Mouse (Mus musculus): ENCODE measurements around the gene Mgat5. TPM values are rescaled to one million over a fixed set of nuclear protein-coding genes. Genes with fewer than 3 reads are reported as not detected.
A peak's percentile ranks its signal among the peaks of the same experiment; 100 is the strongest.

The Mgat5 gene
- polyA plus RNA-seq, 1 experiment, result 2.4 TPM

- no peaks in the 10 kb centered on the region for H3K27me3 ChIP-seq (replicated peaks)
- TF ChIP-seq FLI1 (IDR thresholded peaks at IDR 0.05; ENCODE audit: low read length) (no peak), GATA1 (IDR thresholded peaks at IDR 0.05; ENCODE audit: borderline replicate concordance, low read length) (no peak)
- H3K4me3 ChIP-seq (replicated peaks), result no peak overlapping the region
- H3K4me1 ChIP-seq, result peaks cover 30% of the 10 kb centered on the region
- H3K36me3 ChIP-seq (replicated peaks; ENCODE audit: low read length), result peaks cover 56% of the 10 kb centered on the region
- H3K9me3 ChIP-seq, result no peaks in the 10 kb centered on the region
Observed at GRCm38 (mm10) chr1:127270273-127271020, 65.6 kb downstream of the Mgat5 start.

GRCm38 (mm10) chr1:127271156-127271555 is 66.3 kb downstream of the Mgat5 start:
- TF ChIP-seq GATA1 (IDR thresholded peaks at IDR 0.05; ENCODE audit: borderline replicate concordance, low read length) (no peak), FLI1 (IDR thresholded peaks at IDR 0.05; ENCODE audit: low read length) (no peak)
- H3K4me3 ChIP-seq (replicated peaks), result no peak overlapping the region
- H3K9me3 ChIP-seq, result no peaks in the 10 kb centered on the region
- peaks cover 63% of the 10 kb centered on the region for H3K36me3 ChIP-seq (replicated peaks; ENCODE audit: low read length)
- no peaks in the 10 kb centered on the region for H3K27me3 ChIP-seq (replicated peaks)
- peaks cover 27% of the 10 kb centered on the region for H3K4me1 ChIP-seq

DNA sequence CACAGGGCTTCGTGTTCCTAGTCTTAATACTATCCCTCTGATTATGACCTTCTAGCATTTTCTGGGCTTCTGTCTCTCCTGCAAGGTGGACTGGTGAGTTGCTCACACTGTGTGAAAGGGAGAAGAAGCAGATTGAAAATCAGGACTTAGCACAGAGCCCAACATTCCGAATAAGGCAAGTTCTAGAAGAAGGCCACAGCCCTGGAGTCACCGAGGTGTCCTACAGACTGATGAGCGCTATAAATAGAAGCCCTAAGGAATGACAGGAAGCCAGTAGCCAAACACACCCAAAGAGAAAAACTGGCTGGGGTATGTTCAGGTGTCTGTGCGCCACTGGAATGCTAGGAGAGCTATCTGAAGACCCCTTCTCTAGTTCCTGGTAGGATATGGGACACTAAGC is 68.5 kb downstream of the Mgat5 start:
- Histone ChIP-seq H3K27me3 (replicated peaks) (no peaks in the 10 kb centered on the region), H3K36me3 (replicated peaks; ENCODE audit: low read length) (peaks cover 66% of the 10 kb centered on the region), H3K4me1 (peaks cover 26% of the 10 kb centered on the region), H3K4me3 (replicated peaks) (no peak overlapping the region), H3K9me3 (no peaks in the 10 kb centered on the region)
- no peak for TF ChIP-seq FLI1 (IDR thresholded peaks at IDR 0.05; ENCODE audit: low read length)
- TF ChIP-seq GATA1 (IDR thresholded peaks at IDR 0.05; ENCODE audit: borderline replicate concordance, low read length), result no peak

GRCm38 (mm10) chr1:127275572-127276324 is 70.9 kb downstream of the Mgat5 start:
- H3K9me3 ChIP-seq, result no peaks in the 10 kb centered on the region
- H3K4me3 ChIP-seq (replicated peaks), result no peak overlapping the region
- TF ChIP-seq GATA1 (IDR thresholded peaks at IDR 0.05; ENCODE audit: borderline replicate concordance, low read length) (no peak), FLI1 (IDR thresholded peaks at IDR 0.05; ENCODE audit: low read length) (no peak)

DNA sequence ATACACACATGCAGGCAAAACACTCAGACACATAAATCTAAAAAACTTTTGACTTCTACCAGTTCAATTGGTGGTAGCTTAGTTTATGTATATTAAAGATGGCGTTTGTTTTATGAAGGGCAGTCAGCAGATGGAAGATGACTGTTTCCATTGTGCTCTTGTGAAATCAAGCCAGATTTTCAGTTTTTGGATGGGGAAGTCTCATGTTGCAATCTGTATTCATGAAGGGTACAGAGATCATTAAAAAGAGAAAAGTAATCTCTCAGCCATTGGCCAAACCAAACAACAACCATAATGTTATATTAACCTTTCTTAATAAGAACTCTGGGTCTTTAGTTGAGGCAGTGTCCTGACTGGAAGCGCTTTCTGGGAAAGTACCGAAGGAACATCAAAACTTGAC is 73.3 kb downstream of the Mgat5 start:
- peaks cover 69% of the 10 kb centered on the region for H3K36me3 ChIP-seq (replicated peaks; ENCODE audit: low read length)
- H3K27me3 ChIP-seq (replicated peaks), result no peaks in the 10 kb centered on the region
- H3K4me3 ChIP-seq (replicated peaks), result no peak overlapping the region
- H3K4me1 ChIP-seq, result peaks cover 5% of the 10 kb centered on the region; the same call in 1 of the 2 replicates
- H3K9me3 ChIP-seq, result no peaks in the 10 kb centered on the region
- no peak for TF ChIP-seq FLI1 (IDR thresholded peaks at IDR 0.05; ENCODE audit: low read length)
- TF ChIP-seq GATA1 (IDR thresholded peaks at IDR 0.05; ENCODE audit: borderline replicate concordance, low read length), result no peak

More at GRCm38 (mm10) chr1:127275572-127276324, 70.9 kb downstream of the Mgat5 start:
- H3K36me3 ChIP-seq (replicated peaks; ENCODE audit: low read length), result peaks cover 76% of the 10 kb centered on the region
- no peaks in the 10 kb centered on the region for H3K27me3 ChIP-seq (replicated peaks)
- peaks cover 19% of the 10 kb centered on the region for H3K4me1 ChIP-seq

DNA sequence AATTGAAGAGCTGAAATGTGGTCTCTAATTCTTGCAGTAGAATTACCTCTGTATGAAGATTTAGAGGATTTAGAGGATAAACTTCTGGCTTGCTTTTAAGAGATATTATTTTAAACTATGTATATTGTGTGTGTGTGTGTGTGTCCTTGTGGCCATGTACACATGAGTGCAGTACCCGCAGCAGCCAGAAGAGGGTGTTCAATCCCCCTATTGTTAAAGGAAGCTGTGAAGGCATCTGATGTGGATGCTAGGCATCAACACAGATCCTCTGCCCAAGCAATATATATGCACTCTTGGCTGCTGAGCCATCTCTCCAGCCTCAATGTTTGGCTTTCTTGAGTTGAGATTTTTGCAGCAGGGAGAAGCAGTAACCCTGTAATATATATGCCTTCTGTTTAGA is 75.4 kb downstream of the Mgat5 start:
- Histone ChIP-seq H3K36me3 (replicated peaks; ENCODE audit: low read length) (peaks cover 60% of the 10 kb centered on the region), H3K4me1 (peaks cover 8% of the 10 kb centered on the region), H3K4me3 (replicated peaks) (no peak overlapping the region), H3K27me3 (replicated peaks) (no peaks in the 10 kb centered on the region), H3K9me3 (no peaks in the 10 kb centered on the region)
- TF ChIP-seq GATA1 (IDR thresholded peaks at IDR 0.05; ENCODE audit: borderline replicate concordance, low read length) (no peak), FLI1 (IDR thresholded peaks at IDR 0.05; ENCODE audit: low read length) (no peak)

DNA sequence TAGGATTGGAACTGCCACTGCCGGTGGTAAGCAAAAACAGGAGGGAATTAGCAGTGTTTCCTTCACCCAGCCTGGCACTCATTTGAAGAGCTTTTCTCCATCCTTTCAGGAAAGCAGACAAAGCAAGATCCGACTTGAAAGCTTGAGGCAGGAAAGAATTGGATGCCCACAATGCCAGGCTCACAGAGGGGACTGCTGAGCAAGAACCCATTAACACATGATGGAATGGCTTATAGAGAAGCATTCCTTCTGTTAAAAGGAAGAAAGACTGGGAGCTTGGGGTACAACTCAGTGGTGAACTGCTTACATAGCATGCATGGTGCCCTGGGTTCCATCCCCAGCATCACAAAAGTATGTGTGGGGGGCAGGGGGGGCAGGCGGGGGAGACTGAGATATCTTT is 80.2 kb downstream of the Mgat5 start:
- H3K27me3 ChIP-seq (replicated peaks), result no peaks in the 10 kb centered on the region
- peaks cover 24% of the 10 kb centered on the region for H3K4me1 ChIP-seq
- H3K36me3 ChIP-seq (replicated peaks; ENCODE audit: low read length), result peaks cover 45% of the 10 kb centered on the region
- TF ChIP-seq GATA1 (IDR thresholded peaks at IDR 0.05; ENCODE audit: borderline replicate concordance, low read length) (no peak), FLI1 (IDR thresholded peaks at IDR 0.05; ENCODE audit: low read length) (no peak)
- no peak overlapping the region for H3K4me3 ChIP-seq (replicated peaks)
- H3K9me3 ChIP-seq, result no peaks in the 10 kb centered on the region

GRCm38 (mm10) chr1:127287505-127287904 is 82.7 kb downstream of the Mgat5 start:
- no peak for TF ChIP-seq FLI1 (IDR thresholded peaks at IDR 0.05; ENCODE audit: low read length)
- TF ChIP-seq GATA1 (IDR thresholded peaks at IDR 0.05; ENCODE audit: borderline replicate concordance, low read length), result no peak
- no peak overlapping the region for H3K4me3 ChIP-seq (replicated peaks)
- peaks cover 39% of the 10 kb centered on the region for H3K36me3 ChIP-seq (replicated peaks; ENCODE audit: low read length)
- no peaks in the 10 kb centered on the region for H3K9me3 ChIP-seq
- H3K4me1 ChIP-seq, result peaks cover 49% of the 10 kb centered on the region
- H3K27me3 ChIP-seq (replicated peaks), result no peaks in the 10 kb centered on the region

- H3K4me1 ChIP-seq, result peaks cover 63% of the 10 kb centered on the region
Observed at GRCm38 (mm10) chr1:127290879-127291278, 86.1 kb downstream of the Mgat5 start.

GRCm38 (mm10) chr1:127291721-127292120 is 86.9 kb downstream of the Mgat5 start:
- TF ChIP-seq FLI1 (IDR thresholded peaks at IDR 0.05; ENCODE audit: low read length) (no peak), GATA1 (IDR thresholded peaks at IDR 0.05; ENCODE audit: borderline replicate concordance, low read length) (no peak)
- H3K27me3 ChIP-seq (replicated peaks), result no peaks in the 10 kb centered on the region
- no peaks in the 10 kb centered on the region for H3K9me3 ChIP-seq
- H3K4me1 ChIP-seq, result peaks cover 67% of the 10 kb centered on the region
- H3K36me3 ChIP-seq (replicated peaks; ENCODE audit: low read length), result peaks cover 21% of the 10 kb centered on the region
- H3K4me3 ChIP-seq (replicated peaks), result peak overlapping the region; percentile 5

More at GRCm38 (mm10) chr1:127290879-127291278, 86.1 kb downstream of the Mgat5 start:
- Histone ChIP-seq H3K36me3 (replicated peaks; ENCODE audit: low read length) (peaks cover 27% of the 10 kb centered on the region), H3K9me3 (no peaks in the 10 kb centered on the region), H3K4me3 (replicated peaks) (peak overlapping the region; percentile 73), H3K27me3 (replicated peaks) (no peaks in the 10 kb centered on the region)
- TF ChIP-seq GATA1 (IDR thresholded peaks at IDR 0.05; ENCODE audit: borderline replicate concordance, low read length), result no peak
- no peak for TF ChIP-seq FLI1 (IDR thresholded peaks at IDR 0.05; ENCODE audit: low read length)
